Mouse (Mus musculus): ENCODE results near the gene Etfbkmt. TPM values are rescaled to one million over a fixed set of nuclear protein-coding genes. Genes with fewer than 3 reads are reported as not detected.
"Not testable (repeated sequence)": the region's sequence is repeated elsewhere in the genome, so short reads cannot be mapped to it uniquely, and the experiment has no call there.

Gene Etfbkmt
- polyA plus RNA-seq, 1 experiment from 2014 or later = 7.6 TPM

DNA sequence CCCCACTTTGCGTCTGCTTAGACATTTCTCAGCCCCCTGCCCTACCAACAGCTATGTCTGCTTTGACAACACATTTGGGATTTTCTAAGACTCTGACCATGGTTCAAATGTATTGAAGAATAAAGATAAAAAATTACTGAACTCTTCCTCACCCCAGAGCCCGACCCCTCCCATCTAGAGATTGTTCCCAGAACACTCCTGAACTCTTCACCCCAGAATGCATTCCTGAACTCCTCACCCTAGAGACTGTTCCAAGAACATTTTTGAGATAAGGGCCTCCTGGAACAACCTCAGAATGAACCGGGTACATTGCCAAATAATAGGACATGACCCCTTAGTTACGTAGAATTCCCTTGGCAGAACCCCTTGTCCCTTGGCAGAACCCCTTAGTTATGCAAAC lies 27.4 kb downstream of the Etfbkmt start:
- not testable (repeated sequence) for H3K9me3 ChIP-seq (replicated peaks); H3K9ac ChIP-seq (replicated peaks); H3K4me1 ChIP-seq; H3K4me2 ChIP-seq; ATAC-seq (ENCODE audit: low FRiP score); H3K27ac ChIP-seq (replicated peaks); H3K27me3 ChIP-seq (replicated peaks); H3K4me3 ChIP-seq (replicated peaks)
- 74% methylated on average over 4 of the region's 4 CpGs for WGBS
- peaks cover 47% of the 10 kb centered on the region for H3K36me3 ChIP-seq

DNA sequence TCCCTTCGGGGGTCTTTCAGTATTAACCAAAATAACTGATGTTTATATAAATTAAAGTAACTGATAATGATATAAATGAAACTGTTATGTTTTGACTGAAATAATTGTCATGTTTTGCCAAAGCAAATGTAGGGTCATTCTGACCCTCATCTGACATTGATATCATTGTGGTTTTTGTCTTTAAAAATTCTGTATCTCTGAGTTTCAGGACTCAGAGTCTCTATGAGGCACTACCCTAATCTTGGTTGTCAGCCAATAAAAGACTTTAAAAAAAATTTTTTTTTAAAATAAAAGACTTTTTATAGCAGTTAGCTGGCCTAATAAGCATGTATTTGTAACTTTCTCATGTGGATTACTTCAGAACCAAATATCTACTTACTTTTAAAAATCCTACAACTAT lies 28.0 kb downstream of the Etfbkmt start:
- H3K27ac ChIP-seq (replicated peaks) = no peak overlapping the region
- no peak overlapping the region for H3K4me3 ChIP-seq (replicated peaks)
- no peak overlapping the region for H3K9ac ChIP-seq (replicated peaks)
- no peaks in the 10 kb centered on the region for H3K4me1 ChIP-seq
- no peaks in the 10 kb centered on the region for H3K27me3 ChIP-seq (replicated peaks)
- no peaks in the 10 kb centered on the region for H3K9me3 ChIP-seq (replicated peaks)
- H3K4me2 ChIP-seq = no peak overlapping the region
- WGBS = 97% methylated on average over 1 of the region's 1 CpGs
- no peak for ATAC-seq (ENCODE audit: low FRiP score)
- peaks cover 42% of the 10 kb centered on the region for H3K36me3 ChIP-seq

GRCm38 (mm10) chr6:149168436-149168835 lies 28.8 kb downstream of the Etfbkmt start:
- no peaks in the 10 kb centered on the region for H3K9me3 ChIP-seq (replicated peaks)
- H3K4me2 ChIP-seq = no peak overlapping the region
- no peak overlapping the region for H3K4me3 ChIP-seq (replicated peaks)
- H3K4me1 ChIP-seq = no peaks in the 10 kb centered on the region
- H3K9ac ChIP-seq (replicated peaks) = no peak overlapping the region
- peaks cover 42% of the 10 kb centered on the region for H3K36me3 ChIP-seq
- ATAC-seq (ENCODE audit: low FRiP score) = no peak
- H3K27me3 ChIP-seq (replicated peaks) = no peaks in the 10 kb centered on the region
- no peak overlapping the region for H3K27ac ChIP-seq (replicated peaks)
- WGBS = 100% methylated on average over 2 of the region's 2 CpGs

- not testable (repeated sequence) for H3K4me3 ChIP-seq (replicated peaks); H3K27ac ChIP-seq (replicated peaks); H3K4me1 ChIP-seq; H3K9ac ChIP-seq (replicated peaks); H3K9me3 ChIP-seq (replicated peaks); H3K27me3 ChIP-seq (replicated peaks); ATAC-seq (ENCODE audit: low FRiP score); H3K4me2 ChIP-seq
- WGBS = 94% methylated on average over 4 of the region's 4 CpGs
- H3K36me3 ChIP-seq = peaks cover 44% of the 10 kb centered on the region
These were observed 30.3 kb downstream of the Etfbkmt start for GRCm38 (mm10) chr6:149169965-149170364.

DNA sequence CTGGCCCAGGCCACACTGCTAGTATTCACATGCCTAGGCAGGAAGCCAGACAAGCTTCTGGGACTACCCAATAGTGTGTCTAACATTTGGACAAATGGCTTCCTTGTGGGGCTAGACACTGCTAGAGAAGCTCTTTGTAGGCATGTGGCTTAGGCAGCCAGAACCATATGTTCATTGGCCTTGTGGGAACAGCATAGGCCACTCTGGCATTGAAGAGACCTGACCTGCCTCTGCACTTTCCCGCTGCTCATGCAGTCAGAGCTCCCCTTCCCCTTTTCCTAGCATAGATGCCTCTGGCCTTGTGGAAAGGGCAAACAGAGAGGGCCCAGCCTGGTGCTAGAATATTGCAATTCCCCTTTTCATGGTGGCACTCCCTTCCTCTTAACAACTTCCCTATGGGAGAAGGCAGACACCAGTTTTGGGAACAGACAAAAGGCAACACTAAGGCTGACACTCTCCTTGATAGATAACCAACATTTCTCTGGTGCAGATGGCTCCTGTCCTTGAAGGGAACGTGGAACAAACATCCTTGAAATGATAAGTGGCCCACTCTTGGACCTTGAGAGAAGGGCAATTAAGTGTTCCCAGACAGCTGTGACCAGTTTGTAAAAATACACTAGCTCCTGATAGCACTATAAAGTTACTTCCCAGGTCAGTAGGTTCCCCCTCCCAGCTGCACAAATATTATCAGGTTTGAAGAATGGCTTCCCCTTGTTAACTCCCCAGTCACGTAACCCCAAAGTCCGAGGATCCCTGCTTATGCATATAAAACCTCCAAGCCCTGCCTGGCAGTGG lies 34.4 kb downstream of the Etfbkmt start:
- no peak; the same call in 1 of the 2 replicates for ATAC-seq (ENCODE audit: low FRiP score)
- WGBS = 67% methylated on average over 4 of the region's 4 CpGs
- Histone ChIP-seq H3K9me3 (replicated peaks) (peaks cover 7% of the 10 kb centered on the region), H3K36me3 (peaks cover 51% of the 10 kb centered on the region), H3K27me3 (replicated peaks) (no peaks in the 10 kb centered on the region), H3K9ac (replicated peaks) (no peak overlapping the region), H3K4me3 (replicated peaks) (no peak overlapping the region), H3K4me1 (no peaks in the 10 kb centered on the region), H3K4me2 (no peak overlapping the region), H3K27ac (replicated peaks) (no peak overlapping the region)

GRCm38 (mm10) chr6:149174932-149175570 lies 35.4 kb downstream of the Etfbkmt start:
- H3K36me3 ChIP-seq = peaks cover 53% of the 10 kb centered on the region
- ATAC-seq (ENCODE audit: low FRiP score) = no peak

DNA sequence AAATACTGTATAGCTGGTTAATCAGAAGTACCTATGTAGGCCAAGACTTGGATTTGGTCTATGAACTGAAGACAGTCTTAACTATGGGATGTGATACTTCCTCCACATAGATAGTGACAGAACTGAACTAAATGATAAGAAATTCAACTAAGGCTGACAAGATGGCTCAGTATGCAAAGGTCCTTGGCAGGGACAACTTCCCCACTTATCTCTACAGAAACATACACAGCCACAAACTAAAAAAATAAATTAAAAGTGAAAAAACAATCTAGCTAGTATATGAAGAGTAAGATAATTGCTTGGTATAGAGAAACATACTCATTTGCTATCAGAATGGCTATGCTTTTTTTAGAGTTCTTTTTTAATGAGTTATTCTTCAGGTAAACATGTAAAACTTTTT lies 39.4 kb downstream of the Etfbkmt start:
- Histone ChIP-seq H3K9me3 (replicated peaks) (peaks cover 7% of the 10 kb centered on the region), H3K9ac (replicated peaks) (no peak overlapping the region), H3K4me1 (no peaks in the 10 kb centered on the region), H3K4me2 (no peak overlapping the region), H3K27ac (replicated peaks) (no peak overlapping the region), H3K27me3 (replicated peaks) (no peaks in the 10 kb centered on the region), H3K36me3 (peaks cover 69% of the 10 kb centered on the region), H3K4me3 (replicated peaks) (no peak overlapping the region)
- ATAC-seq (ENCODE audit: low FRiP score) = no peak

More at GRCm38 (mm10) chr6:149174932-149175570, 35.4 kb downstream of the Etfbkmt start:
- no peaks in the 10 kb centered on the region for H3K4me1 ChIP-seq
- H3K9ac ChIP-seq (replicated peaks) = no peak overlapping the region
- WGBS = 92% methylated on average over 3 of the region's 3 CpGs
- peaks cover 7% of the 10 kb centered on the region for H3K9me3 ChIP-seq (replicated peaks)
- no peak overlapping the region for H3K4me2 ChIP-seq
- no peak overlapping the region for H3K4me3 ChIP-seq (replicated peaks)
- no peak overlapping the region for H3K27ac ChIP-seq (replicated peaks)
- H3K27me3 ChIP-seq (replicated peaks) = no peaks in the 10 kb centered on the region

- H3K9me3 ChIP-seq (replicated peaks) = peaks cover under 1% of the 10 kb centered on the region; the same call in 1 of the 2 replicates
- WGBS = 97% methylated on average over 1 of the region's 1 CpGs
- H3K27me3 ChIP-seq (replicated peaks) = no peaks in the 10 kb centered on the region
- H3K36me3 ChIP-seq = peaks cover 31% of the 10 kb centered on the region
- H3K4me2 ChIP-seq = no peak overlapping the region
- H3K27ac ChIP-seq (replicated peaks) = no peak overlapping the region
- no peak overlapping the region for H3K4me3 ChIP-seq (replicated peaks)
- no peak for ATAC-seq (ENCODE audit: low FRiP score)
- H3K9ac ChIP-seq (replicated peaks) = no peak overlapping the region
- H3K4me1 ChIP-seq = peaks cover 24% of the 10 kb centered on the region
These were observed 44.4 kb downstream of the Etfbkmt start for GRCm38 (mm10) chr6:149184007-149184406.

DNA sequence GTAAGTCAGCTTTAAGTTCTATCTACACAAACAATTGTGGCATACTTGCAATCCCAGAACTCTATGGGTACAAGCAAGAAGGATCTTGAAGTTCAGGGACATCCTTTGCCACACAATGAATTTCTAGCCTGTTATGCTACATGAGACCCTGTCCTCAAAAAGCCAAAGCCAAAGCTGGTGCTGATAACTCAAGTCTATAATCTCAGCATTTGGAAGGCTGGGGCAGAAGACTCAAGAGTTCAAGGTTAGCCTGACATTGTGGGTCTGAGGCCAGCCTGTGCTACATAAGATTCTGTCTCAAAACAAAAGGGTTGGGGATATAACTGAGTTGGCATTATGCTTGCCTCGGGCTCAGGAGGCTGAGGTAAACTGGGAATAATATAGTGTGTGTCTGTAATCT lies 47.7 kb downstream of the Etfbkmt start:
- Histone ChIP-seq H3K4me2 (peak overlapping the region; percentile 68), H3K4me3 (replicated peaks) (peak overlapping the region; percentile 86), H3K27ac (replicated peaks) (no peak overlapping the region), H3K9me3 (replicated peaks) (no peaks in the 10 kb centered on the region), H3K36me3 (peaks cover 6% of the 10 kb centered on the region), H3K27me3 (replicated peaks) (no peaks in the 10 kb centered on the region), H3K4me1 (peaks cover 28% of the 10 kb centered on the region), H3K9ac (replicated peaks) (peak overlapping the region; percentile 93; the same call in 1 of the 2 replicates)
- 63% methylated on average over 1 of the region's 1 CpGs for WGBS
- no peak for ATAC-seq (ENCODE audit: low FRiP score)

GRCm38 (mm10) chr6:149188041-149188924 lies 48.6 kb downstream of the Etfbkmt start, which contains the start of gene Amn1:
TSS of gene Amn1 (minus strand) at chr6:149188712.
- no peaks in the 10 kb centered on the region for H3K36me3 ChIP-seq
- no peaks in the 10 kb centered on the region for H3K9me3 ChIP-seq (replicated peaks)
- WGBS = under 1% methylated on average over 34 of the region's 34 CpGs
- H3K4me3 ChIP-seq (replicated peaks) = peak within 1 kb of the TSS; percentile 86
- peak; percentile 100 for ATAC-seq (ENCODE audit: low FRiP score)
- peak within 1 kb of the TSS; percentile 93 for H3K9ac ChIP-seq (replicated peaks)
- peaks cover 28% of the 10 kb centered on the region for H3K4me1 ChIP-seq
- H3K27me3 ChIP-seq (replicated peaks) = no peaks in the 10 kb centered on the region
- peak within 1 kb of the TSS; percentile 68 for H3K4me2 ChIP-seq
- H3K27ac ChIP-seq (replicated peaks) = peak within 1 kb of the TSS; percentile 95

GRCm38 (mm10) chr6:149188925-149189257 lies 49.2 kb downstream of the Etfbkmt start:
- Histone ChIP-seq H3K4me3 (replicated peaks) (peak overlapping the region; percentile 86), H3K9me3 (replicated peaks) (no peaks in the 10 kb centered on the region), H3K9ac (replicated peaks) (peak overlapping the region; percentile 93), H3K27me3 (replicated peaks) (no peaks in the 10 kb centered on the region), H3K36me3 (no peaks in the 10 kb centered on the region), H3K4me1 (peaks cover 28% of the 10 kb centered on the region), H3K27ac (replicated peaks) (peak overlapping the region; percentile 95), H3K4me2 (peak overlapping the region; percentile 68)
- 35% methylated on average over 8 of the region's 8 CpGs for WGBS
- ATAC-seq (ENCODE audit: low FRiP score) = peak; percentile 77

Measured in neural tube, embryonic 15.5 days (tissue).